Mouse (Mus musculus) cerebellum, postnatal 10 days (tissue): ENCODE measurements around the gene Actc1.

Experiments used
- DNase-seq, 2 experiments: peaks; one replicate each; pipeline ENCODE4 v3.0.0; 2021; ENCODE audit warnings: mixed read lengths in 2 of 2

Actc1 gene

DNA sequence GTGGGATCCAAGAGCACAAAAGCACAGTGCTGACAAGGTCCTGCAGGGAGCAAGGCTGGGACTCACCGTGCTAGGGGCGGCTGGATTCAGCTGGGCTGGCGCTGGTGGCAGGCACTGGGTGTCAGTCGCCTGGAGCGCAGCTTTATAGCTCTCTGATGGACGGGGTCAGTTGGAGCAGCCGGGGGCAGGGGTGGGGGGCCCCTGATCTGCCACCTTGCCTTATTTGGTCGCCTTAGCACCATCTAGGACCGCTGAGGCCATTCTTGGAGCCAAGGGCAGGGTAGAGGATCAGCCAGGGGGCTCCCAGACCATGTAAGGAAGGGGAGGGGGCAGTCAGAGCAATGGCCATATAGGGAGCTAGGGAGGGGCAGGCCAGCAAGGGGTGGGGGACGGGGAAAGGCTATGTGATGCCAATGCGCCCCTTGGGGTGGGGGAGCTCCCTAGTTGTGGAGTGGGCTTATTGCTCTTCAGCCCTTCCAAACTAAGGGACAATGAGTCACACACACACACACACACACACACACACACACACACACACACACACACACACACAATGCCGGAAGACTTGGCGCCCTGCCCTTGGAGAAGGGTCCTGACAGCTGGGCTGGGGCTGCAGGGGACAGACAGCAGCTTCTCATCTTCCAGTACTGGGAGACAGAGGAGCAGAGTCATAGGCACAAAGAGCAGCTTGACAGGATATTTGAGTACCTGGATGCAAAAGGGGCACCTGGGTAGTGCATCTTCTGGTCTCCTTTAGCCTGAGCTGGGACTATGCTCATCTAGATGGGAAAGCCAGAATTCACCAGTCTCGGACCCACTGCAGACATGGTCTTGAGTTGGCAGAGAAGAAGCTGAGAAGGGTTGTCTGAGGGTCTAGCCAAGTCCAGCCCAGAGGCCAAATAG, at the start of gene Actc1:
TSS of gene Actc1 (minus strand) at position 853 of the 903 bp plus-strand sequence.
- peak; percentile 57 to 69 for DNase-seq

DNA sequence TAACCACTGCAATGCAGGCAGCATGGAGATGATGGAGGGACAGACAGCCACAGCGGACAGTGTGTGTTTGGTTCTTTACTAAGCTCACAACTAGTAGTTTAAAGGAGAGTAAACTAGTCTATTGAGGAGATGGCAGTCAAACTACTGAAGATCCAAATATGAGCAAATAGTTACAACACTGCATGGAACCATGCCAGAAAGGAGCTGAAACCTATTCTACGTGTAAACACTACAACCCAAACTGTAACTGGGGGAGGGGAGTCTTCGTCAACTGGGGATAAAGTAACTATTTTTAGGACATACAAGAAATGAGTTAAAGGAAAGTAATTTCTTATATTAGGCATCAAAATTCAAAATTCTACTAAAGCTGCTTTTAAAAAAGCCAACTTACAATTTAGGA, 49.1 kb upstream of the Actc1 start:
- DNase-seq, result no peak

DNA sequence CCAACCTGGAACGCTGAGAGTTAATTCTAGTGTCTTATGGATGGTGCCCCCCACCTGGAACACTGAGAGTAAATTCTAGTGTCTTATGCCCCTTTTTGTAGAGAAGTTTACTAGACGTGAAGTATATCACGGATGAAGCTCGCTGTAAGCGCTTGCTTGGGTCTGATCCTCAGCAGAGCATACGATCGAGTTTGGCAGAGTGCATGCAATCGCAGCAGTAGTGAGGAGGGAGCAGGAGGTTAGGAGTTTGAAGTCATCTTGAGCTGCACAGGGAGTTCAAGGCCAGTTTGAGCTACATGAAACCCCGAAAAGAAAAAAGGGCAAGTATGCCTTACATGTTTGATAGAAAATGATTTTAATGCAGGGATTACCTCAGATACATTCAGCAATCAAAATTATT, 47.5 kb upstream of the Actc1 start:
- no peak for DNase-seq

DNA sequence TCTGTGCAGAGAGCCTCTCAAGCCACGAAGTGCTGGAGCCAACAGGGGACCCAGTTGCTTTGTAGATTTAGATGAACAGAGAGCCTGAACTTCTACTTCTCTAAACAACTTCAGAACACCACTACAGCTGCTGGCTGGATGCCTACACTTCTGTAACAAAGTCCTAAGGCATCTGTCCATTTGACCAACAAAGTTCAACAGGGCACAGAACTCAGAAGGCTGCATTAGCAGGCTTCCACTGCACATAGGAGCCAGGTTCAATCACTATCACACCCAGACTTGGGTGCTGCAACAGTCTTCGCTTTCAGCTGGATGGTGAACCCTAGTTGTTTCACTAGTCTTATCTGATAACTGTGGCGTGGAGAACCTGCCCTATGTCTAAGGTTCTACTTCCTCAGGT, 46.5 kb upstream of the Actc1 start:
- no peak for DNase-seq

DNA sequence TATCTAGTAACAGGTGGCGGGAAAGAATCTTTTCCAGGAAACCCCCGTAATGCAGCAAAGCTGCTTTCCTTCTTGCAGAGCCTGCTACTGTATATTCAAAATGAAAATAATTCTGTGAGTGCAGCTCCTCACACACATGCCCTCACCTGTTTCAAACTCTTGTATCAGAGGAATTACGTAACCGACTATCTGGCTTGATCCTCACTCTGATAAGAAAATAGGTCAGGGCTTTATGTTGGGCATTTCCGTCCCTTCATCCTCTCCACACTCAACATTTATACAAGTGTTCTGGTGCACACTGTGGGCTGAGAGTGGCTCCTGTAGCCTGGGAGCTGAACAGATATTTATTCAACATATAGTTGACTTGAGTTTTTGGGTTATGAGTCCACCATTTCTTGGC, 45.8 kb upstream of the Actc1 start:
- DNase-seq, result no peak

DNA sequence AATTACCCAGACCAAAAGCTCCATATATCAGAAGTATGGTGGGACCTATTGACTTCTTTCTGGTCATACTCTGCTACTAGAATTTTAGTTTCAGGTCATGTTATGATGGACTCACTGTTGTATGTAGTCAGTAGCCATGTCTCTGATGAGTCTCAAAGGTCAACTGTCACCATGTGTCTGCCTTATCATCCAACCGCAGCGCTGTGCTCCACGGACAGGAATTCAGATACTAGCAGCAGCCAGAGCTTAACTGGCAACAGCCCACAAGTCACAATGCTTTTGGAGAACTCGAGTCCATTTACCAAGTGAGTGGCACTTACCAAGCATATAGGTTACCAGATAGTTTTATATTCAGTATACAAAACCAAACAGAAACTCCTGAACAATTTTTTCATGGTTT, 44.3 kb upstream of the Actc1 start:
- DNase-seq, result no peak

DNA sequence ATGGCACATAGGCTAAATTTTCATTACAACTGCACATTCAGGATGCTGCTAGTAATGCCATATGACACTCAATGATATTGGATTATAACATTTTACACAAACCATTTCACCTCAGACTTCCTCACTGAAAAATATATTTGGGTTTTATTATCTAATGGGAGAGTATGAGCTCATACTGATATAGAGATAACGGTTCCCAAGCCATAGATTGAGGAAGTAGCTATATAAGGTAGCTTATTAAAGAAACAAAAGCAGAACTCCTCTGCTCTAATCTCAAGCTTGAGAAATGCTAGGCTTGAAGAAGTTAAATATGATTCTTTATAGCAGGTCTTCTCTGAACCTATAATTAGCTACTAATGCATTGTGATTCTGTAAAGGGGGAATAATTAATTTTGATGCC, 43.2 kb upstream of the Actc1 start:
- DNase-seq, result no peak

DNA sequence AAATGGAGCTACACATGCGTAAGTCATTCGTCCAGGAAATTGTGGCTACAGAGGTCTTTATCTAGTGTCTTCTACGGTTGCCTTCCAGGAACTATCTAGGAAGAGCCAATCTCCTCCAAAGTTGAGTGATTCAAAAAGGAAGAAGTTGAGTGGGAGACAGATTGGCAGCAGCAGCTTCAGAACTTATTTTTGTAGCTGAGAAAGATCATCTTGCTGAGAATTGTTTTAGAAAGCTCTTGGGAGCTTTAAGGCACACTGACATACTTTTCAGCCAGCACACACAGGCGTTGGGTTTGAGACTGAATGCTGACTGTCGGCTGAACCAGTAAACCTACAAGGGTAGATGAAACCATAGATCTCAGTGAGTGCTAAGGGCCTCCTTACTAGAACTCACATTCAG, 42.0 kb upstream of the Actc1 start:
- no peak for DNase-seq

DNA sequence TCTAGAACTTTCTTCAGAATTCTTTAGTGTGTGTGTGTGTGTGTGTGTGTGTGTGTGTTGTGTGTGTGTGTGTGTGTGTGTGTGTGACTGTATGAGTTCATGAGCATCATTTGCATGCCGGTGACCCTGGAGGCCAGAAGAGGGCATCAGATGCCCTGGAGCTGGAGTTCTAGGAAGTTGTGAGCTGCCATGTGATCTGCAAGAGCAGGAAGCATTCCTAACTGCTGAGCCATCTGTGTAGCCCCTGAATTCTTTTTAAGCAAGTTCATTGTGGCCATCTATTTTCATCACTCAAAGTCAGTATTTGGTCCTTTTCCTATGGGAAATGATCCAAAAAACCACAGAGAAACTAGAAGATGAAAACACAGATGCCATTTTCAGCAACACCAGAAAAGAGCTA, 41.3 kb upstream of the Actc1 start:
- no peak for DNase-seq

DNA sequence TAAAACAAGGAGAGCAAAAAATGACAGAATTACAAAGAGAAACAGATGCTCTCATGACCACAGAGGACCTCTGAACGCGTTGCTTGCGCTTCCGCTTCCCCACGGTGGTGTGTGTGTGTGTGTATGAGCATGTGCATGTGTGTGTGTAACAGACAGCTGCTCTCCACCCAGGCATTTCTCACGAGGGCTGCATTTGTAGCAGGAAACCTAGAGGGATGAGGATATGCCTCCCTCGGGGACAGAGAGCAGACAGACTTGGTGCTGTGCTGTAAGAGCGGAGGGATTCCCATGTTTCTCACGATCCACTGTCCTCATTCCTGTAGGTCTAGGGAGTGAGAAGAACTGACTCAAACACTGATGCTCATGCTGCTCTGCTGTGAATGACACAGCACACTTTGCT, 40.2 kb upstream of the Actc1 start:
- peak; percentile 10 to 11 for DNase-seq

DNA sequence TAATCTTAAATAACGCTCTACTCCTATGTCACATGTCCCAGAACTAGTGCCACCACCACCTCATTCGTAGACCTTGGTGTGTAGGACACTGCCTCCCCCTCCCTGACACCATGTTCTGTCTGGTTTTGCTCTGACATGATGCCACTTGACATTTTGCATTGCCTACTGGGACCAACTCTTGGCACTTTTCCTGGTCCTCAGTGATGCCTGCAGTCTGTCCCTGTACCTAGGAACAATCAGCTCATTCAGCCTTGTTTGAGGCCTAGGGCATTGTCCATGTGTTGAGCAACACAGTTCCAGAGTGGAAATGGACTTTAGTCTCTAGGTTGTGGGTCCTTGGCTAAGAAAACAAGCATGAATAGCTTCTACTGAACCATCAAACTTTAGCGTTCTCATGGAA, 36.5 kb upstream of the Actc1 start:
- DNase-seq, result peak; percentile 78 to 81

DNA sequence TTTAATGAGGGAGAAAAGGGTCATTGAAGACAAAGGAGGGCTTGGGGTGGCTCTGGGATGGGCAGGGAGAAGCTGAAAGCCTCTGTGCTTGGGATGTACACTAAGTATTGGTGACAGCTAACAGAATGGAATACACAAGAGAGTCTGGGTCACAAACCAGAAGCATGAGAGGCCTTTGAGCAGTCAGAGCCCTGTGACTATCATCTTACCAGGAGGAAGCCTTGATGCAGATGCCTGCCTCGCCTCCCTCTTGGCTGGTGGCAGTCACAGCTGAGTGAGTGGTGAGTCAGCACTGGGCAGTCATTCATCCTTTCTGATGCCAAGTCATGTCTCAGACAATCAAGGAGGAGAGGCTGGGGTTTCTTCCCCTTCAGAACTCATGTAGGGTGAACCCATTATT, 33.9 kb upstream of the Actc1 start:
- peak; percentile 20 to 31 for DNase-seq

DNA sequence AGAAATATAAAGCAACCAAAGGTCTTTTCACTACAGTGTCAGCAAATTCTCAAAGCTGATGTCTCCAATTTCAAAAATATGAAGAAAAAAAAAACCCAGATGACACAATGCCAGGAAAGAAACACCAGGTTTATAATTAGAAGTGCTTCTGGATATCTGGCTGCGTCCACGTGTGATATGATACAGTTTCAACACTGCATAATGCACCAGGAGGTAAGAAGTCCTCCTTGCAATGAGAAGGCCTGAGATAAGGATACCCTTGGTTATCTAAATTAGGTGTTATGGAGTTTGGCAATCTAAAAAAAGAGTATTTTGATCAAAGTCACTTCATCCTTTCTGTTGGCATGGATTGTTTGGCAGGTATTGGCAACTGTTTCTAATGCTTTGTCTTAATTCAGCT, 18.5 kb upstream of the Actc1 start:
- DNase-seq, result no peak

DNA sequence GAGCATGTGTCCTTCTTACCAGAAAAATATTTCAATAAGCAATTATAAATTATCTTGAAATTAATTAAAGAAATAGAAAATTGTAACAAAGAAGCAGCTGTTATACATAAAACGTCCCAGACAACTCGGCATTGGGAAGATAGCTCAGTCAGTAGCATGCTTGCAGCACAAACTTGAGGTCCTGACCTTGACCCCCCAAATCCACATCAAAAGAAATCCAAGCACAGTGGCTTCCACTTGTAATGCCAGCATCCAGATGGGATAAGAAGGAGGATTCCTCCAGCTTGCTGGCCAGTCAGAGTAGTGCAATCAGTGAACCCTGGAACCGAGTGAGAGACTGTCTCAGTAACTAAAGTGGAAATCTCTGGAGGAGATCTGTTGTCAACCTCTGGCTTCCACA, 12.9 kb upstream of the Actc1 start:
- DNase-seq, result no peak

DNA sequence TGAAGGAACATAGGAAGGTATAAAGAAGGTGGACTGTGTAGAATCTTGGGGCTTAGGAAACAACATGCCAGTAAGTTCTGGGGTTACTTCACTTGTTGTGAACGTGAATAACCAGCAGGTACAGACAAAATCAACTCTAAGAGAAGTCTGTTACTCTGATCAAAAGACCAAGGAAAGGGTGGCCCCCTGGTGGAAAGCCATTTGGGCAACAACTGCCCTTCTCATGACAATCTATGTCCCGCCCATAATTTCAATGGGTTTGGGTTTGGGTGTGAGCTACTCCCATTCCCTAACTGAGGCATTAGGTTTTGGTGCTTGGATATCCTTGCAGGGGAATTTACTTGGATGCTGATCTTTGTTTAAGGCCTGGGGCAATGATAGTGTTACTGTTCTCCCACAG, 10.7 kb upstream of the Actc1 start:
- no peak for DNase-seq

DNA sequence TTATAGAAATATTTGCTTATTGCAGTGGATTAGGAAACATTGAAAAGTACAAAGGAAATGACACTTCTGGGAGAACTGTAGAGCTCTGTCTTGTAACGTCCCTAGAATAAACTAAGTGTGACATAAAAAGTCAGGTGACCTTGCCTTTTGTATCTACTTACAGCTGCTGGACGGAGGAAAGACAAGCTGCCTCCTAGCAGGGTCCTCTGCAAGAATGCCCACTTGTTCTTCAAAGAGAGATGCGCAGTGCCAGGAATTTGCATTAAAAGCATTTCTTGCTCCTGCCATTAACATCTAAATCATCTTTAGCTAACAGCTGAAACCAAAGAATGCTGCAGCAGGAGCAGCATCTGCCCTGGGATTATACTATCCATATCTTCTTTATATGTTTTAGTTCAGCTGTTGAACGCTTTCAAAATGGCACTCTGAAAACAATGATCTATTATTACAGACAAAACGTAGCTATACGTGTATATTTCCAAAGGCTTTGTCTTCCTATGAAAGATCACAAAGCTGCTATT, 6.8 kb upstream of the Actc1 start:
- DNase-seq, result no peak

DNA sequence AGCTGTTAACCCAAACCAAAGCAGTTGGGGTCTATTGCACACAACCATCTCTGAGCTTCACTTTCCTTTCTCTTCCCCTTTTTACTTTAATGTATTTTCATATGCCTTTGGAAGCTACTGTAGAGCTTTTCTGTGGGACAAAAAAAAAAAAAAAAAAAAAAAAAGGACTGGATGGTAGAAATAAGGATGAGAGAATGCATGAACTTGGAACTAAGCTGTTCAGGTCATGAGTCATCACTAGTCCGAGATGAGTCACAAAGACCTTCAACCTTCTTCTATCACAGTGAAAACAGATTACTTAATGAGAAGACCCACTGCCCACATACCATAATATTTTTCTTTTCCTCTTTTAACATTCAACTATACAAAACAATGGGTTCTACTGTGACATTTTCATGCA, 6.3 kb upstream of the Actc1 start:
- DNase-seq, result no peak

DNA sequence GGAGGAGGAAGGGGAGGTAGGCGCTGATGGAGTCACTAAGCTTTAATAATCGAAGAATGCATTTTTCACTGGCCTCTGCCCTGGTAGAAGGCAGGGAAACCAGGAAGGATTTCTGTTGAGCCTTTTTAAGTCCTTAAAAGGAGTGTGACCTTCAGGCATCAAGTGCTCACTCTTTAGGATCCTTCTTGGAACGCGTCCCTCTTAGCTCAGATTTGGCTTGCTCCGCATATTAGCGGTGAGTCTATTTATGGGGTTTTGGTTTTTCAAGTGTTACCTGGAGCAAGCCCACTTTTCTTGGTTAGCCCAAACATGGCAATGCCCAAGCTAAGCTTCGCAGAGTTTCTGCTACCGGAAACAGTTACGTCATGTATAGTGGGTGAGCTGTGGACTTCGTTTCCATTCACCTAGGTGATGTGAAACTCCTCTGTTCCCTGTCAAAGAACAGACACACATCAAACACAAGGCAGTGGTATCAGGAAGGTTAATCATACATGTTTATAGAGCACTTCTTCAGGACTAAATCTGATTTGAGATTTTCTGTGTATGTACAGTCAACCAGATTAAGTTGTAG, 5.0 kb upstream of the Actc1 start:
- peak; percentile 12 to 14 for DNase-seq

DNA sequence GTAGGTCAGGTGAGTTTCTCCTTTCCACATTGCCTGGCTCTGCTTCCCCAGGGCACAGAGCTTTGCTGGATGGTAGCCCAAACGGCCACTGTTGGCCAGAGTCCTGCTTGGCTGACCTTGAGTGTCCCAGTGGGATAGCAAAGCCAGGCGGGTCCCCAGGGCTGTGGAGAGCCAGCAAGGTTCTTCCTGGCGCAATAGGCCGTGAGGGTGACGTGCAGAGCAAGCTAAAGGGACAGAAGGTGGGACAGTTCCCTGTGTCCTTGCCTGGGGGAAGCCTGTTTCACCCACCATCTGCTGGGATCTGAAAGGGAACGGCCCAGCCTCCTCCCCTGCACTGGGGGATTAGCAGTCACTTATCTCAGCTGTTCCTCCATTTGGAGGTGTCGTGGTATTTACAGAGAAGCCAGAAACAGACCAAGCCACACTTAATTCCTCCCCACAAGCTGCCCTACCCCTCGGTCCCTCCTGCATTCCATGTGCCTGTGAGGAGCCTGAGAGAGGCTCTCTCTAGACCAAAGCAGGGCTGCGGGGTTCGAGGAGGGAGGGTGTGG, 4.0 kb upstream of the Actc1 start:
- peak; percentile 80 to 82 for DNase-seq

DNA sequence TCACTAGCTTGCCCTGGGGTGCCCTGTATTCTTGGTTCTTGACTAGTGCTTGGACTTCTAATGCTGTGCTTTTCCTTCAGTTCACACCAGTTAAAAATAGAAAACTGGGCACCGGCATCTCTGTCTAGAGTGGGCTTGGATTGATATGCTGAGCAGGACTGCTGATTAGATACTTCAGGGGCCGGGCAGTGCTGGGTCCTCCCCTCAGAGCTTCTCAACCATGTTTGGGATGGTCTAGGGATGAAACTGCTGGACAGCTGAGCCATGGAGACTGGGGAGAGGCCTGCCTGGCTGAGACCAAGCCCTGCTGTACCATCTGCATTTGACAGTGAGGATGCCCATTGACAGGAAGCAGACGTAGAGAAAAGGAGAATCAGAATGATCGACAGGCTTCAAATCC, 781 bp upstream of the Actc1 start:
- peak in 1 of 2 experiments; percentile 4 for DNase-seq

DNA sequence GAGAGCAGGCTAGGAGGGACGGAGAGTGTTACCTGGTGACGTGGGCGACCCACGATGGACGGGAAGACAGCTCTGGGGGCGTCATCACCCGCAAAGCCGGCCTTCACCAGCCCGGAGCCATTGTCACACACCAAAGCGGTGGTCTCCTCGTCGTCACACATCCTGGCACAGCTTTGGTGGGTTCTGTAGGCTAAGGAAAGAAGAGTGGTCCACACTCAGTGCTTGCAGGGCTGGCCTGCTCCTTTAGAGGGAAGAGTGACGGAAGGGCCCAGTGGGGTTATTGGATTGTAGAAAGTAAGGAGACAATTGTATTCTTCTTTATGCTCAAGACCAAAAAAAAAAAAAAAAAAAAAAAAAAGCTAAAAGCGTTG, 1.5 kb downstream of the Actc1 start:
- no peak for DNase-seq

DNA sequence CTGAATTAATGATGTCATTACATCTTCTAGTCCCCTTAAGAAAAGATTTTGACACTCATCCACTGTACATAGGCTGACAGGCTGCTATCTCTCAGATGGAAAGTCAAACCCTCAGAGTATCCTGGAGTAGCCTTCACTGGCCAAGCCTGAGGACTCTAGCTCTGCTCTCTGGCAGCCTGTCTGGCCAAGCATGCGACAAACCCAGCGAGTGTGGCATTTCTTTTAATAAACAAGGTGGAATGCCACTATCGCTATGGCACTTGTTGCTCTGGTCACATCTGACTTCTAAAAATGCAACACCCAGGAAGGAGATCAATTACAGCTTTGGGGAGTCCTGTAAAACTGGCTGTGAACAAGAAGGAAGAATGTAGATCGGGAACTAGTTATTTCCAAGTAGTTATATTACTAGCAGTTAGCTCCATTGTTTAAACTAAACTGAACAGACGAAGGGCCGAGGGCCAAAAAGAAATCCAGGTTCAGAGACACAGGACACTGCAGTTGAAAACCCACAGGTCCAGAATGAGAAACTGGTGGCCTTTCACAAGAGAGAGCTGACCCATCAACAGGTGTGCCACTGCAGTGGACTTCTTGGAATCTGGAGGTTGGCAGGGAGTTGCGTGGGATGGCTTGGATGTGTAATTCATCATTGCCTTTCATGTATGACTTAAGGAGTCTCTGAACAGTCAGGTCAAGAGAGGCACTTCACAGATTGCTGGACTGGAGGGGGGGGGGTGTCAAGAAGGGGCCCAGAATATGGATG, 2.1 kb downstream of the Actc1 start:
- DNase-seq, result no peak

DNA sequence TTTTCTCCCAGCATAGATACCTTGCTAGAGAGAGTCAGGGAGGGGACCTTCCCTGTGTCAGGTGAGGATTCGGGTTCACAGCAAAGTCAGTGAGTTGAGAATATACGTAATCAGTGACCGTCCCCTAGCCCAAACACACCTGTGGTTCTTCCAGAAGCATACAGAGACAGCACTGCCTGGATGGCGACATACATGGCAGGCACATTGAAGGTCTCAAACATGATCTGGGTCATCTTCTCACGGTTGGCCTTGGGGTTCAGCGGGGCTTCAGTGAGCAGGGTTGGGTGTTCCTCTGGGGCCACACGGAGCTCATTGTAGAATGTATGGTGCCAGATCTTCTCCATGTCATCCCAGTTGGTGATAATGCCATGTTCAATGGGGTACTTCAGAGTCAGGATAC, 3.2 kb downstream of the Actc1 start:
- DNase-seq, result no peak
